Mouse (Mus musculus) yolk sac, embryonic 10.5 days (tissue): Measurements from ENCODE around the gene Lamb1.

Source experiments
- DNase-seq: peaks from one replicate; pipeline ENCODE4 v3.0.0-alpha.2; 2017; ENCODE audit warnings: low spot score

Gene Lamb1

GRCm38 (mm10) chr12:31265005-31265721 is at the start of gene Lamb1:
Gene Lamb1, plus strand, starts transcription at chr12:31265234.
- peak; percentile 93 for DNase-seq

- no peak for DNase-seq
Measured at GRCm38 (mm10) chr12:31217232-31217631, 47.8 kb upstream of the Lamb1 start.

GRCm38 (mm10) chr12:31218774-31219173 is 46.3 kb upstream of the Lamb1 start:
- DNase-seq = no peak

- DNase-seq = no peak
Measured at GRCm38 (mm10) chr12:31221522-31221921, 43.5 kb upstream of the Lamb1 start.

- DNase-seq = no peak
Measured at GRCm38 (mm10) chr12:31222282-31222681, 42.8 kb upstream of the Lamb1 start.

- DNase-seq = no peak
Measured at GRCm38 (mm10) chr12:31222741-31223140, 42.3 kb upstream of the Lamb1 start.

- no peak for DNase-seq
Measured at GRCm38 (mm10) chr12:31225451-31225850, 39.6 kb upstream of the Lamb1 start.

GRCm38 (mm10) chr12:31227167-31227566 is 37.9 kb upstream of the Lamb1 start:
- no peak for DNase-seq

- DNase-seq = no peak
Measured at GRCm38 (mm10) chr12:31228878-31229277, 36.2 kb upstream of the Lamb1 start.

- no peak for DNase-seq
Measured at GRCm38 (mm10) chr12:31232635-31233034, 32.4 kb upstream of the Lamb1 start.

GRCm38 (mm10) chr12:31235018-31235417 is 30.0 kb upstream of the Lamb1 start:
- DNase-seq = no peak

GRCm38 (mm10) chr12:31236861-31237595 is 28.0 kb upstream of the Lamb1 start:
- no peak for DNase-seq

- DNase-seq = no peak
Measured at GRCm38 (mm10) chr12:31239031-31239583, 25.9 kb upstream of the Lamb1 start.

- peak; percentile 67 for DNase-seq
Measured at GRCm38 (mm10) chr12:31239798-31240197, 25.2 kb upstream of the Lamb1 start.

- DNase-seq = no peak
Measured at GRCm38 (mm10) chr12:31240470-31240869, 24.6 kb upstream of the Lamb1 start, which contains the start of gene Gm6993. Gene Gm6993, plus strand, starts transcription at chr12:31240770.

GRCm38 (mm10) chr12:31241595-31242342 is 23.3 kb upstream of the Lamb1 start:
- no peak for DNase-seq

- no peak for DNase-seq
Measured at GRCm38 (mm10) chr12:31244001-31244400, 21.0 kb upstream of the Lamb1 start.

- no peak for DNase-seq
Measured at GRCm38 (mm10) chr12:31244691-31245090, 20.3 kb upstream of the Lamb1 start.

GRCm38 (mm10) chr12:31246153-31246552 is 18.9 kb upstream of the Lamb1 start:
- no peak for DNase-seq

- no peak for DNase-seq
Measured at GRCm38 (mm10) chr12:31246615-31247014, 18.4 kb upstream of the Lamb1 start.

- peak; percentile 64 for DNase-seq
Measured at GRCm38 (mm10) chr12:31248165-31248564, 16.9 kb upstream of the Lamb1 start.

- no peak for DNase-seq
Measured at GRCm38 (mm10) chr12:31248681-31249080, 16.4 kb upstream of the Lamb1 start.
